Mouse (Mus musculus) MEL (cell line): ENCODE measurements around the gene Vta1.

ENCODE experiments used
- BHLHE40 ChIP-seq: IDR thresholded peaks from 2 replicates; pipeline ENCODE4 v1.6.1; 2012; ENCODE audit warnings: low read depth, mild to moderate bottlenecking, inconsistent platforms, low read length, improper control_type of control experiment, borderline replicate concordance
- CTCF ChIP-seq, 3 experiments: IDR thresholded peaks in 2 of 3; conservative IDR thresholded peaks in 1 of 3; 2 replicates each; pipeline ENCODE4 v1.5.1; 2011 to 2012; ENCODE audit warnings: low read length in 3 of 3, low read depth in 2 of 3, mild to moderate bottlenecking in 2 of 3, improper control_type of control experiment in 1 of 3, inconsistent platforms in 1 of 3, mixed read lengths in 1 of 3, moderate library complexity in 1 of 3; ENCODE audit not compliant: control insufficient read depth in 1 of 3, insufficient read depth in 1 of 3, poor library complexity in 1 of 3, severe bottlenecking in 1 of 3

DNA sequence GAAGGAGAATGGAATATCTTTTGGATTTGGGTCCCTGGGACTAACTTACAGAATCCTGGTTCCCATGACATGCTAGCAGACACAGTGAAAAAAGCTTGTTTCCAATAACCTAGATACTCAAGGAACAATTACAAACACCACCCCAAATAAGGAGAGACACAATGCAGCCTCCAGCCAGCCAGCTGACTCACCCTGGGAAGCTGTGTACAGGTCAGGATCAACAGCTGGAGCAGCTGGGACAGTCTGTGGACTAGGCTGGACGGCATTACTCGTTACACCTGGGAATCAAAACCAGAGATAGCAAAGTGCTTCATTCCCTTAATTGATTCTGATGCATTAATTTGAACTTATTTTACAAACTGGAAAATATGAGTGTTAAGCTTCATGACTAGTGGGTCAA is 44.5 kb downstream of the Vta1 start:
- TF ChIP-seq CTCF (IDR thresholded peaks at IDR 0.05 in 2 of 3, conservative IDR thresholded peaks at IDR 0.05 in 1 of 3; ENCODE audit: control insufficient read depth in 1 of 3, insufficient read depth in 1 of 3, low read depth in 2 of 3, low read length in 3 of 3, poor library complexity in 1 of 3, severe bottlenecking in 1 of 3) (no peak), BHLHE40 (no peak)
